Mouse (Mus musculus) spleen, postnatal 10 days (tissue): ENCODE measurements around the gene Dgcr2.

Source experiments
- DNase-seq, 2 experiments: peaks; one replicate each; pipeline ENCODE4 v3.0.0; 2021 to 2022; ENCODE audit warnings: low spot score in 2 of 2

The Dgcr2 gene

GRCm38 (mm10) chr16:17911052-17911595 lies 12.8 kb upstream of the Dgcr2 start, which contains the start of gene Ess2:
Gene Ess2 (minus strand): TSS chr16:17911348.
- DNase-seq: peak; percentile 76 to 89

GRCm38 (mm10) chr16:17896091-17896490 lies 2.3 kb downstream of the Dgcr2 start:
- no peak for DNase-seq

DNA sequence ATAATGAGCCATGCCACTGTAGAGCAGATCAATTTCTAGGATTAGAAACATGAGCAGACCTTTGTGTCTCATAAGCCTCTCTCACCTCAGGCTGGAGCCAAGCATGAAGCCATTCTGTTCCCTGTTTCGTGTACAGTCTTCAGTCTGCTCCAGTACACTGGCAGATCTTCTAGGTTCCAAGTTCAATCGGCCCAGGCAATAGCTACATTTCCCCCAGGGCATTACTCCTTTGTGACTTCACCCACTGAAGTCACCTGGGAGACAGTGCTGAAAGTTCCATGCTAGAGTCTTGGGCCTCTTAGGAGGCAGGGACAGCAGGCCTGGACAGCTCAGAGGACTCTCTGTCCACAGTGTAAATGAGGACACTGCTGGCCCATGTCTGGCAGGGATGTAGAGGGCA lies 4.4 kb downstream of the Dgcr2 start, which contains the start of gene Tssk1:
Gene Tssk1 (plus strand): TSS at position 301 of the 400 bp plus-strand sequence.
- DNase-seq: no peak

DNA sequence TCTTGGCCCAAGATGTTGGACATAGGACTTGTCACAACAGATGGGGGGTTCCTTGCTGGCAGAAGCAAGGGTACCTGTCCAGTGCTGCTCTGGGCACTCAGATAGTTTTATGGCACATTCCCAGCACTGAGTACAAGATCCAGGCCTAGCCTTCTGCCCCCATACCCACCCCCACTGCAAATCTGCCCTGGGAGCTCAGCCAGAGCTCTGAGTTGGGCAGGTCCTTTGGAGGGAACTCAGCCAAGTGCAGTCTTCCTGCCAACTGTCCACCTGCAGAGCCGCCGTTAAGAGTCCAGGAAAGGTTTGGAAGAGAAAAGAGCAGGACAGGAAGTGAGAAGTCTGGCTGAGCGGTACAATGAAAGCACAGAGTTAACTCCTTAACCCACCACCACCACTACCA lies 5.8 kb downstream of the Dgcr2 start:
- DNase-seq: no peak

GRCm38 (mm10) chr16:17891567-17891959 lies 6.8 kb downstream of the Dgcr2 start, which contains the start of gene Gm20518:
Gene Gm20518 (minus strand): TSS chr16:17891671.
- peak; percentile 99 to 100 for DNase-seq

- DNase-seq: peak; percentile 78 to 87
Observed at GRCm38 (mm10) chr16:17890917-17891566, 7.3 kb downstream of the Dgcr2 start.

DNA sequence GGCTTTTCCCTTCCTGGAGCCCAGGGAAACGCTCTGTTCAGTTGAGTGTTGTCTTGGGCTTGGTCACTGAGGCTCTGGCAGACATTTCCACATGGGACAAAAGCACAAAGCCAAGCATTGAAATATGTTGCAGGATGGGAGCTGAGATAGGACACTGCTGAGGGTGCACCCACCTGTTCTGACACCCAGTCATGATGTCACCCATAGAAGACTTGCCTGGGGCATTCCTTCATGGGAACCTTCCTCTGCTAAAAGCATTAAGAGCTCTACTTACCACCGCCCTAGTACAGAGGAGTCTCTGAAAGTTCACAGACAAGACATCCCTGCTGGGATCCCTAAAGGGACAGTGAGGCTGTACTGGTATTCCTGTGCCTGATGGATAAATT lies 8.0 kb downstream of the Dgcr2 start:
- DNase-seq: no peak

DNA sequence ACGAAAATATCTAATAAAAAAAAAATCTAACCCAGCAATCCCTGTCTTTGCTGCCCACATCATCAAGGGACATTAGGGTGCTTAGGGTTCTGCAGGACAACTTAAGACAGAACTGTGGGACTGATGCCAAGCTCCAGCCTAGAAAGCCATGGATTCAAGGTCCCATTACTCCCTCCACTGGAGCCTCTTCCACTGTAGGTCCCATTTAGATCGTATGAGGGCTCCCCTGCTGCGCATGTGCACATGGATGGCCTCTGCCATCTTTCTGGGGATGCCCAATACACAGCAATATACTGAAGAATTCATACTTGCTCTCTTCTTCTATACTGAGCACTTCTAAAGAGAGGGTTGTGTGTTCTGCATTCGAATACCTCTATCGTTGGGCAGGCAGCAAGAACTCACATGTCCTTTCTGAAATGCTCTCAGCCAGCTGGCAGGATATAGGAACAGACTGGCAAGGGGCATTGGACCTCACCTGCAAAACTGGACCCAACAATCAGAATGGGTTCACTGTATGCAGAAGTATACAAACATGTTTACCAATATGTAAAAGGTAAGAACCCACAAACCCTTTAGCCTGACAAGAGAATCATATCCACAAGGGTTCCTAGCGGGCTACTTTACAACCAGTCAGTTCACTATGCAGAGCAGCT lies 8.5 kb downstream of the Dgcr2 start:
- no peak for DNase-seq

DNA sequence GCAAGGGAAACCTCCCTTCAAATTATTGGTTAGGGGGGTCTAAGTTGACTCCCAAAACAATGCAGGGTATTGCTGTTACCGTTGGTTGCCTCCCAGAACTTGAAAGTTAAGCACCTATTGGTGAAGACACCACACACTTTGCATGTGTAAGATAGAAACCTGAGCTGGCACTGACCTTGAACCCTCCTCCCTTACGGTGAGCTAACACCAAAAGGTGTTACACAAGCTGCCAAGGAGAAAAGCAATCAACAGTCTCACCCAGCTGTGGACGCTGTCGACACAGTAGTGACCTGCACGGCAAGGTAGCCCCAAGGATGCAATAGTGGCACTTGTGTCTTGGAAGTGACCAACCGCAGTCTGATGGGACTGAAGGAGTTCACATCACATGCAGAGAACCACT lies 14.2 kb downstream of the Dgcr2 start:
- no peak for DNase-seq

DNA sequence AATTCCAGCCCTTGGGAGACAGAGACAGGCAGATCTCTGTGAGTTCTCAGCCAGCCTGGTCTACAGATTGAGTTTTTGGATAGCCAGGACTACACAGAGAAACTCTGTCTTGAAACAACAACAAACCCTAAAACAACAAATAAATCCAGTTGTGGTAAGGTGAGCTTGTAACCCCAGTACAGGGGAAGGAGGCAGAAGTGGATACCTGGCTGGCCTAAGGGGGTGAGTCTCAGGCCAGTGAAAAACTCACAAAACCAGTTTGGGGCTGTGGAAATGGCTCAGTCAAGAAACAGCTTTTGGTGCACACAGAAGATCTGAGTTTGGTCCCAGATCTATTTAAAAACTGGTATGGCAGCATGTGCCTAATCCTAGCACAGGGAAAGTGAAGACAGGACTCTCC lies 16.2 kb downstream of the Dgcr2 start:
- no peak for DNase-seq

DNA sequence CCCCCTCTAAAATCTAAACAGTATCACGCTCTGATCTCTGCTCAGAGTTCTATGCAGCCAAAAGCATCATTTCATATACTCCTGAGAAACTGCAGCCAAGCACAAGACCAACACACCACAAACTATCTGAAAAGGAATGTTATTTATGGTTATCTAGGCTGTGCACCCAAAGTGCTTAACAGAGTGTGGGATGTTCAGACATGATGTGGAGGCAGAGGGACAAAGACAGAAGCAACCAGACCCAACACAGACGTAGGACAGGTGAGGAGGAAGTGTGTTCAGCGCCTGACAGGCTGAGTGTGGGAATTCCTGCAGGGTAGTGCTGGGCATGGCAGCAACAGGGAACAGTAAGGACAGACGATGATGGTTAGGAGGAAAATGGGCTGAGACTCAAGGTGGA lies 18.8 kb downstream of the Dgcr2 start:
- DNase-seq: no peak

- no peak for DNase-seq
Observed at GRCm38 (mm10) chr16:17876096-17876495, 22.3 kb downstream of the Dgcr2 start.

- no peak for DNase-seq
Observed at GRCm38 (mm10) chr16:17875174-17875573, 23.2 kb downstream of the Dgcr2 start.

DNA sequence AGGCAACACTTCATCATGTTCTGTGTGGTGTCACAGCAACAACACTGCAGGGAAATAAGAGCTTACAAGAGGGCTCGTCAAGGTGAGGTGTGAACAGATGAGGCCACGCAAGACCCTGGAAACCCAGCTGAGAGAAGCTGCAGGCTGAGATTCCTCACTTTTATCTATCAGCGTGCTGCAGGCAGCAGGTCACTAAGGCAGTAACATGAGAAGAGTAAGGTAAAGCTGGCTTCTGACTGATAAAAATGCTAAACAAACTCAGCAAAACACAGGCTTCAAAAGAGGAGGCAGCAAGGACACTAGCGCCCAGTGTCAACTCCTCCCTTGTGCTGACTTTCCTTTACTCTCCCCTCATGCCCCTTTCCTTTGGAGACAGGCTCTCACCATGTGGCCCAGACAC lies 25.4 kb downstream of the Dgcr2 start:
- DNase-seq: no peak

GRCm38 (mm10) chr16:17871248-17871647 lies 27.1 kb downstream of the Dgcr2 start:
- no peak for DNase-seq

- no peak for DNase-seq
Observed at GRCm38 (mm10) chr16:17865770-17866169, 32.6 kb downstream of the Dgcr2 start.

DNA sequence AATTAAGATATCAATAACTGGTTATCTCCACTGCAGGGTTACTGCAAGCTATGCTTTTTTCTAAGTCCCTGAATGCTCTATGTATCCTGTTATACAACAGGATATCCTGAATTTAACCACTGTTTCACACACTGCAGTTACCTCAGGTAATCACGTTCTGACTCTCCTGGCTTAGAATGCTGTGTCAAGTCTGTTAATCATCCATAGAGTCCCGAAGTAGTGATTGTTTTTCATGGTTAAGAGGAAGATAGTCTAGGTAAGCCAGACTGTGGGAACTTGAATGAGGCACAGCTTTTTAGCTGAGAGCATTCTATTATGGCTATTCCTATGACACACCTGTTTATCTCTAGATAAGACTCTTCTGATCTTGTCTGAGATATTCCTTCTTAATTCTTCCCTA lies 33.1 kb downstream of the Dgcr2 start:
- no peak for DNase-seq

DNA sequence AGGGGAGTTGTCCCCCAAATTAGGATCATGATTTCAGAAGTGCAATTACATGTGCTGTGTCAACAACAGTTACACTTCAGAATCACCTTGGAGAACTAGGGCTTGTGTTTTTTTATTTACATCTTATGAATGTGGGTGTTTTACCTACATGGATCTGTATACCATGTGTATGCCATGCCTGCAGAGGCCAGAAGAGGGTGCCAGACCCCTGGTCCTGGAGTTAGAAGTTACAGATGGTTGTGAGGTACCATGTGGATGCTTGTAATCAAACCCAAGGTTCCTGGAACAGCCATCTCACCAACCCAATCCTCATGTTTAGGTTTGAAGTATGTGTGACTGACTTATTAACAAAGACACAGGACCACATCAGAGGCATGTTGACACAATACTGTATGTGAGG lies 39.8 kb downstream of the Dgcr2 start:
- DNase-seq: peak in 1 of 2 experiments; percentile 38

- no peak for DNase-seq
Observed at GRCm38 (mm10) chr16:17857157-17857556, 41.2 kb downstream of the Dgcr2 start.

- no peak for DNase-seq
Observed at GRCm38 (mm10) chr16:17853263-17853662, 45.1 kb downstream of the Dgcr2 start.

GRCm38 (mm10) chr16:17851860-17852259 lies 46.5 kb downstream of the Dgcr2 start:
- no peak for DNase-seq

GRCm38 (mm10) chr16:17851331-17851730 lies 47.0 kb downstream of the Dgcr2 start:
- DNase-seq: no peak

GRCm38 (mm10) chr16:17849486-17849885 lies 48.9 kb downstream of the Dgcr2 start:
- no peak for DNase-seq
